Mouse (Mus musculus): ENCODE data around the gene Grm6. TPM values are rescaled to one million over a fixed set of nuclear protein-coding genes. Genes with fewer than 3 reads are reported as not detected.

Grm6 gene
- total and polyA plus RNA-seq, 3 experiments = 0.08 to 1.0 (median 0.23) TPM

DNA sequence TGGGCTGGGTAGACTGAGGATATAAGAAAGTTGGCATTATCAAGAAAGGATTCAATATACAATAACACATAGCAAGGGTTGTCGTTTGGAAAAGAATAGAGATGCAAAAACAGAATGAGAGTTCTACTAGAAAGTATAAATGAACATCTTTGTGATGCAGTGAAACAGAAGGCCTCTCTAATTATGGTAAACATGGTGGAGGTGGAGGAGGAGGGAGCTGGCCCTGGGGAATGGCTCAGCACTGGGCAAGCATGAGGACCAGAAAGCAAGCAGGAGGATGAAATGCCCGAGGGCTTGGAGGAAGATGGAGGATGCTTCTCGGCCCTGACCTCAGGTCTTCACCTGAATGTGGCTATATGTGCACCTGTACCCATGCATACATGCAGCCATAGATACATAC lies 64.0 kb downstream of the Grm6 start:
- Histone ChIP-seq H3K4me2 (ENCODE audit: insufficient read depth, low read depth, poor library complexity, severe bottlenecking) (no peak overlapping the region), H3K9me3 (replicated peaks; ENCODE audit: low read length) (peaks cover 27% of the 10 kb centered on the region), H3K79me2 (replicated peaks; ENCODE audit: control insufficient read depth, extremely low read depth, insufficient read depth, poor library complexity, severe bottlenecking) (no peaks in the 10 kb centered on the region), H3K27me3 (replicated peaks) (peaks cover 69% of the 10 kb centered on the region), H3K4me1 (ENCODE audit: control insufficient read depth in 1 of 2, insufficient read depth in 2 of 2) (no peaks in the 10 kb centered on the region), H3K27ac (ENCODE audit: insufficient read depth, low read depth) (no peak overlapping the region), H3K9ac (ENCODE audit: insufficient read depth, low read depth) (no peak overlapping the region), H3K36me3 (replicated peaks in 1 of 2; ENCODE audit: control insufficient read depth in 1 of 2, insufficient read depth in 1 of 2, low read length in 1 of 2) (no peaks in the 10 kb centered on the region), H3K4me3 (replicated peaks in 1 of 3; ENCODE audit: low read depth in 2 of 3, low read length in 2 of 3, poor library complexity in 1 of 3) (no peak overlapping the region)
- in situ Hi-C loops (cut with MboI; ENCODE audit: low pct_ligation_motif_present, low pct_unique_long_range_greater_than_20kb, low sequenced_read_pairs) = no loop called here
- dilution Hi-C loops (cut with MboI; ENCODE audit: extremely low pct_ligation_motif_present, extremely low pct_unique_long_range_greater_than_20kb, low sequenced_read_pairs) = no loop called here
- no peak for DNase-seq (ENCODE audit: extremely low read depth)
- TF ChIP-seq POLR2A (IDR thresholded peaks at IDR 0.05; ENCODE audit: low read depth, low read length) (no peak), E2F4 (IDR thresholded peaks at IDR 0.05; ENCODE audit: insufficient replicate concordance, low read depth, low read length) (no peak), PAX5 (IDR thresholded peaks at IDR 0.05; ENCODE audit: low read length) (no peak), POLR2AphosphoS2 (IDR thresholded peaks at IDR 0.05; ENCODE audit: low read depth, low read length) (no peak), CTCF (conservative IDR thresholded peaks at IDR 0.05 in 1 of 2, IDR thresholded peaks at IDR 0.05 in 1 of 2; ENCODE audit: low read depth in 2 of 2, low read length in 2 of 2) (no peak), ZKSCAN1 (IDR thresholded peaks at IDR 0.05; ENCODE audit: borderline replicate concordance, low read depth, low read length) (no peak), EP300 (IDR thresholded peaks at IDR 0.05; ENCODE audit: low read length) (no peak), RAD21 (IDR thresholded peaks at IDR 0.05; ENCODE audit: low read depth, low read length) (no peak), SIN3A (IDR thresholded peaks at IDR 0.05; ENCODE audit: low read length) (no peak)

Other genes starting within 250 kb of the Grm6 start
- not detected in 2 replicates for gene Adamts2, start 248.6 kb upstream of the Grm6 start, total RNA-seq (2012; rRNA removed)
- gene Adamts2, start 248.6 kb upstream of the Grm6 start, total RNA-seq (2014; rRNA removed) = not detected in 2 replicates
- gene Adamts2, start 248.6 kb upstream of the Grm6 start, polyA plus RNA-seq (2012; ENCODE audit: insufficient read length, low read depth) = not detected in 2 replicates
- gene Zfp354c, start 23.0 kb upstream of the Grm6 start, total RNA-seq (2012; rRNA removed) = 1.1 and 1.4 TPM in 2 replicates
- gene Zfp354c, start 23.0 kb upstream of the Grm6 start, total RNA-seq (2014; rRNA removed) = 1.9 and 2.1 TPM in 2 replicates
- gene Zfp354c, start 23.0 kb upstream of the Grm6 start, polyA plus RNA-seq (2012; ENCODE audit: insufficient read length, low read depth) = 2.2 TPM in 2 replicates
- gene Zfp879, start 9.1 kb upstream of the Grm6 start, total RNA-seq (2012; rRNA removed) = not detected in 2 replicates
- gene Zfp879, start 9.1 kb upstream of the Grm6 start, total RNA-seq (2014; rRNA removed) = not detected in 2 replicates
- not detected in 2 replicates for gene Zfp879, start 9.1 kb upstream of the Grm6 start, polyA plus RNA-seq (2012; ENCODE audit: insufficient read length, low read depth)
- gene Zfp454, start 37.0 kb downstream of the Grm6 start, total RNA-seq (2012; rRNA removed) = not detected in 2 replicates
- not detected in 2 replicates for gene Zfp454, start 37.0 kb downstream of the Grm6 start, total RNA-seq (2014; rRNA removed)
- not detected in 2 replicates for gene Zfp454, start 37.0 kb downstream of the Grm6 start, polyA plus RNA-seq (2012; ENCODE audit: insufficient read length, low read depth)
- not detected in 2 replicates for gene Zfp2, start 65.5 kb downstream of the Grm6 start, total RNA-seq (2012; rRNA removed)
- gene Zfp2, start 65.5 kb downstream of the Grm6 start, total RNA-seq (2014; rRNA removed) = not detected in 2 replicates
- not detected in 2 replicates for gene Zfp2, start 65.5 kb downstream of the Grm6 start, polyA plus RNA-seq (2012; ENCODE audit: insufficient read length, low read depth)
- gene Zfp354b, start 80.9 kb downstream of the Grm6 start, total RNA-seq (2012; rRNA removed) = not detected in 2 replicates
- not detected in 2 replicates for gene Zfp354b, start 80.9 kb downstream of the Grm6 start, total RNA-seq (2014; rRNA removed)
- gene Zfp354b, start 80.9 kb downstream of the Grm6 start, polyA plus RNA-seq (2012; ENCODE audit: insufficient read length, low read depth) = not detected in 2 replicates
- not detected in 2 replicates for gene 4933414I15Rik, start 93.1 kb downstream of the Grm6 start, total RNA-seq (2012; rRNA removed)
- gene 4933414I15Rik, start 93.1 kb downstream of the Grm6 start, total RNA-seq (2014; rRNA removed) = not detected in 2 replicates
- not detected in 2 replicates for gene 4933414I15Rik, start 93.1 kb downstream of the Grm6 start, polyA plus RNA-seq (2012; ENCODE audit: insufficient read length, low read depth)
- gene Prop1, start 103.1 kb downstream of the Grm6 start, total RNA-seq (2012; rRNA removed) = not detected in 2 replicates
- not detected in 2 replicates for gene Prop1, start 103.1 kb downstream of the Grm6 start, total RNA-seq (2014; rRNA removed)
- gene Prop1, start 103.1 kb downstream of the Grm6 start, polyA plus RNA-seq (2012; ENCODE audit: insufficient read length, low read depth) = not detected in 2 replicates
- gene Olfr1378, start 115.8 kb downstream of the Grm6 start, total RNA-seq (2012; rRNA removed) = not detected in 2 replicates
- not detected in 2 replicates for gene Olfr1378, start 115.8 kb downstream of the Grm6 start, total RNA-seq (2014; rRNA removed)
- gene Olfr1378, start 115.8 kb downstream of the Grm6 start, polyA plus RNA-seq (2012; ENCODE audit: insufficient read length, low read depth) = not detected in 2 replicates
- not detected in 2 replicates for gene Olfr1377, start 131.3 kb downstream of the Grm6 start, total RNA-seq (2012; rRNA removed)
- not detected in 2 replicates for gene Olfr1377, start 131.3 kb downstream of the Grm6 start, total RNA-seq (2014; rRNA removed)
- not detected in 2 replicates for gene Olfr1377, start 131.3 kb downstream of the Grm6 start, polyA plus RNA-seq (2012; ENCODE audit: insufficient read length, low read depth)
- gene Olfr51, start 152.9 kb downstream of the Grm6 start, total RNA-seq (2012; rRNA removed) = not detected in 2 replicates
- not detected in 2 replicates for gene Olfr51, start 152.9 kb downstream of the Grm6 start, total RNA-seq (2014; rRNA removed)
- gene Olfr51, start 152.9 kb downstream of the Grm6 start, polyA plus RNA-seq (2012; ENCODE audit: insufficient read length, low read depth) = not detected in 2 replicates
- gene Olfr54, start 163.6 kb downstream of the Grm6 start, total RNA-seq (2012; rRNA removed) = not detected in 2 replicates
- gene Olfr54, start 163.6 kb downstream of the Grm6 start, total RNA-seq (2014; rRNA removed) = not detected in 2 replicates
- not detected in 2 replicates for gene Olfr54, start 163.6 kb downstream of the Grm6 start, polyA plus RNA-seq (2012; ENCODE audit: insufficient read length, low read depth)
- not detected in 2 replicates for gene Olfr1375, start 197.4 kb downstream of the Grm6 start, total RNA-seq (2012; rRNA removed)
- gene Olfr1375, start 197.4 kb downstream of the Grm6 start, total RNA-seq (2014; rRNA removed) = not detected in 2 replicates
- not detected in 2 replicates for gene Olfr1375, start 197.4 kb downstream of the Grm6 start, polyA plus RNA-seq (2012; ENCODE audit: insufficient read length, low read depth)
- gene Zfp354a, start 208.6 kb downstream of the Grm6 start, total RNA-seq (2012; rRNA removed) = not detected in 2 replicates
- gene Zfp354a, start 208.6 kb downstream of the Grm6 start, total RNA-seq (2014; rRNA removed) = not detected in 2 replicates
- not detected in 2 replicates for gene Zfp354a, start 208.6 kb downstream of the Grm6 start, polyA plus RNA-seq (2012; ENCODE audit: insufficient read length, low read depth)

All from CH12.LX (cell line).